In the genomic region with DNA sequence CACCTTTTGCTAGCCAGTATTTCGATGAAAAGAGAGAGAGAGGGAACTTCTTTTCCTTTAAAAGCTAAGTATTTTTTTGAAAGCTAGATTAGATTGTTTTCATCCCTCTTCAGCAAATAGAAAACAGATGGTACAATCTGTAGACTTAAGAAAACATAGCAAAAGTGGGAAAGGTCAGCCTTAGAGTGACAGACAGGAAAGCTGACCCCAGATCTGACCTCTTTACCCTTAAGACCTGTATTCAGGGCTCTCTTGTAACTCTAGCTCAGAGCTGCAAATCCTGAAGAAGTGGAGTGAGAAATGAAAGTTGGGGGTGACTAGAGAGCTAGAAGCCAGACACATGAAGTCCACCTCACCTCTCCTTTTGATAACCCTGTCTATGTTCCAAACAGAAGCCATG, we compare ENCODE assay signal across 25 mouse cellular contexts.
DNase-seq lines count a peak whose midpoint lies in the region.
"Had no signal": no experiment of that assay in that cellular context is flagged by ENCODE, and none has a peak within 500 bp of the region (broad histone marks: within the 10 kb centered on the region; RNA-seq: fewer than 3 reads in every experiment).

No protein-coding gene starts in this region.

- no peaks in the 10 kb centered on the region for H3K36me3 ChIP-seq in embryonic facial prominence, embryonic 10.5 days (replicated peaks)
- no peaks in the 10 kb centered on the region for H3K36me3 ChIP-seq in limb, embryonic 10.5 days
- H3K36me3 ChIP-seq: embryonic facial prominence, embryonic 13.5 days; embryonic facial prominence, embryonic 15.5 days; forebrain, embryonic 15.5 days; G1E had no signal

- 0 out of 2 replicates have a peak, but pooled peaks cover 7% of the 10 kb centered on the region for H3K27me3 ChIP-seq in embryonic facial prominence, embryonic 10.5 days (replicated peaks; ENCODE audit: low read depth, poor library complexity, severe bottlenecking)
- no peaks in the 10 kb centered on the region for H3K27me3 ChIP-seq in limb, embryonic 10.5 days (ENCODE audit: low read depth, poor library complexity, severe bottlenecking)
- H3K27me3 ChIP-seq: CH12.LX; embryonic facial prominence, embryonic 13.5 days; embryonic facial prominence, embryonic 15.5 days; forebrain, embryonic 13.5 days; forebrain, embryonic 15.5 days; Patski had no signal

- 17% methylated on average over 1 of the region's 1 CpGs for WGBS in embryonic facial prominence, embryonic 10.5 days
- 13% methylated on average over 1 of the region's 1 CpGs for WGBS in limb, embryonic 10.5 days

- peaks cover 38% of the 10 kb centered on the region for H3K4me1 ChIP-seq in embryonic facial prominence, embryonic 10.5 days
- H3K4me1 ChIP-seq in limb, embryonic 10.5 days: peaks cover 39% of the 10 kb centered on the region
- H3K4me1 ChIP-seq: embryonic facial prominence, embryonic 13.5 days; embryonic facial prominence, embryonic 15.5 days had no signal

- H3K9me3 ChIP-seq in embryonic facial prominence, embryonic 10.5 days: no peaks in the 10 kb centered on the region
- H3K9me3 ChIP-seq in limb, embryonic 10.5 days (replicated peaks): no peaks in the 10 kb centered on the region
- H3K9me3 ChIP-seq: embryonic facial prominence, embryonic 13.5 days; embryonic facial prominence, embryonic 15.5 days; forebrain, embryonic 13.5 days; forebrain, embryonic 15.5 days; G1E had no signal

- H3K4me3 ChIP-seq in embryonic facial prominence, embryonic 10.5 days: no peak overlapping the region
- H3K4me3 ChIP-seq in limb, embryonic 10.5 days: no peak overlapping the region
- H3K4me3 ChIP-seq: embryonic facial prominence, embryonic 13.5 days; embryonic facial prominence, embryonic 15.5 days; forebrain, embryonic 13.5 days; forebrain, embryonic 15.5 days had no signal

- H3K27ac ChIP-seq in embryonic facial prominence, embryonic 10.5 days (replicated peaks): no peak overlapping the region
- no peak overlapping the region for H3K27ac ChIP-seq in limb, embryonic 10.5 days
- H3K27ac ChIP-seq: embryonic facial prominence, embryonic 13.5 days; embryonic facial prominence, embryonic 15.5 days; forebrain, embryonic 13.5 days; forebrain, embryonic 15.5 days had no signal

- intact Hi-C loops in left cerebral cortex, postnatal 25 days (cut with DNase I): no loop called here

- DNase-seq in embryo, embryonic 10 days (ENCODE audit: low spot score): peak; percentile 79
- DNase-seq in embryo, embryonic 11 days: peak; percentile 59
- DNase-seq in embryonic facial prominence, embryonic 10.5 days (ENCODE audit: low spot score): peak; percentile 39
- DNase-seq in limb, embryonic 10.5 days (ENCODE audit: low spot score): peak; percentile 29
- no peak for DNase-seq in left cerebral cortex, postnatal 25 days (ENCODE audit: low spot score in 2 of 2)
- no peak for DNase-seq in thymus, postnatal 36 days
- no peak for DNase-seq in right cerebral cortex, adult 2 months (ENCODE audit: low spot score in 2 of 2)
- DNase-seq: adrenal gland, adult 2 months; adrenal gland, postnatal 10 days; adrenal gland, postnatal 25 days; B cell, adult 2 months; cerebellum, adult 11 months; cerebellum, adult 18-20 months; cerebellum, adult 8-10 months; cerebellum, adult 9-11 months; cerebellum, postnatal 14 days; cerebellum, postnatal 36 days; forebrain, postnatal 0 days had no signal

Comparison
In these comparisons a context has a peak if more than half of its experiments do, and no peak if none do; other contexts are left out.
1. DNase-seq: peak in embryo, embryonic 10 days (single experiment), embryo, embryonic 11 days (single experiment), embryonic facial prominence, embryonic 10.5 days (single experiment) and limb, embryonic 10.5 days (single experiment); none in left cerebral cortex, postnatal 25 days (0 of 2), thymus, postnatal 36 days (0 of 2) and right cerebral cortex, adult 2 months (0 of 2).